Mouse (Mus musculus) embryonic facial prominence, embryonic 10.5 days (tissue): ENCODE measurements around the gene Uggt1. TPM values are rescaled to one million over a fixed set of nuclear protein-coding genes. Genes with fewer than 3 reads are reported as not detected.

Source experiments
- DNase-seq: peaks from one replicate; pipeline ENCODE4 v3.0.0-alpha.2; 2017; ENCODE audit warnings: low spot score
- H3K27ac ChIP-seq: fragments of 300-500 bp; sonication (generic); replicated peaks from 2 replicates; pipeline ENCODE4 v1.5.1; 2016; ENCODE audit warnings: mild to moderate bottlenecking
- H3K27me3 ChIP-seq: fragments of 300-500 bp; sonication (generic); replicated peaks from 2 replicates; pipeline ENCODE4 v1.6.1; 2016; ENCODE audit warnings: low read depth, mild to moderate bottlenecking; ENCODE audit not compliant: poor library complexity, severe bottlenecking
- H3K36me3 ChIP-seq: fragments of 300-500 bp; sonication (generic); replicated peaks from 2 replicates; pipeline ENCODE4 v1.6.1; 2016; ENCODE audit warnings: mild to moderate bottlenecking, moderate library complexity
- H3K4me1 ChIP-seq: fragments of 300-500 bp; sonication (generic); 2 replicates; pipeline ENCODE4 v1.6.1; 2016
- H3K4me3 ChIP-seq: fragments of 300-500 bp; sonication (generic); 2 replicates; pipeline ENCODE4 v1.5.1; 2016; ENCODE audit warnings: mild to moderate bottlenecking, moderate library complexity
- H3K9me3 ChIP-seq: fragments of 300-500 bp; sonication (generic); 2 replicates; pipeline ENCODE4 v1.6.1; 2016; ENCODE audit warnings: mild to moderate bottlenecking
- WGBS: fragments of 180-500 bp; shearing (Covaris S2); methylation state at CpG from one replicate; pipeline ENCODE4 v1.1.7; 2016; 5-methylcytosine and 5-hydroxymethylcytosine counted together
- polyA plus RNA-seq: library from polyadenylated mRNA; unstranded; fragments of >200 nt; fragmentation: Nextera tagmentation; extraction: Ambion mirVana; gene quantifications from 2 replicates; pipeline ENCODE4 v1.2.1, GENCODE M21; 2016

Uggt1 gene
- 44.6 and 51.2 TPM in 2 replicates for polyA plus RNA-seq

DNA sequence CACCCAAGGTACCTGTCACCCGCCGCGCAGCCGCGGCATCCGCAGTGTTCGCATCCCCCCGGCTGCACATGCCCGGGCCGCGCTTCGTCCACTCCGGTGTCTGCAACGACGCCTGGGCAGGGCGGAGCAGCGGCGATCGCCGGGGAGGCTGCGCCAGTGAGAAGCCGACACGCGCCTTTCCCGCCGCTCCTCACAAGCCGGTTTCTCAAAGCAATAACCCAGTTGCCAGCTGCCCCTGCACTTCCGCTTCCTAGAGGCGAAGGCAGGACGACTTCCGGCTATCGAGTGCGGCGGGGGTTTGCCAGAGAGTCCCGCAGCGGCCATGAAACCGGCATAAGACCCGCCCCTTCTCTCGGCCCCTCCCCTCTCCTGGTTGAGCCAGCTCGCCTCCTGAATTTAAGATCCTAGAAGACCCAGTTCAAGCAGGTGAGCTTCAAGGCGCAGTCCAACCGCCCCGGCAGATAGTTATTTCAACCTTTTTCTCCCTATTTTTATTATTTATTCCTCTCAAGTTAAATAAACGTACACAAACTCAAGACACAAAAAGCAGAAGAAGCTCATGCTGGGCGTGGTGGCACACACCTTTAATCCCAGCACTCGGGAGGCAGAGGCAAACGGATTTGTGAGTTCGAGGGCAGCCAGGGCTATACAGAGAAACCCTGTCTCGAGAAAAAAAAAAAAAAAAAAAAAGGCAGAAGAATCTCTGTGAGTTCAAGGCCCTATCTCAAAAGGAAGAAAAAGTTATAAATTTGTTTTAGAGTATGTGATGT lies at the start of gene Uggt1:
Uggt1 (minus strand) TSS at position 663 of the 770 bp plus-strand sequence.
- Histone ChIP-seq H3K27me3 (no peaks in the 10 kb centered on the region), H3K36me3 (no peaks in the 10 kb centered on the region), H3K27ac (peak within 1 kb of the TSS; percentile 88), H3K4me3 (peak within 1 kb of the TSS; percentile 98), H3K4me1 (peaks cover 15% of the 10 kb centered on the region), H3K9me3 (no peaks in the 10 kb centered on the region)
- 3% methylated on average over 49 of the region's 49 CpGs for WGBS
- DNase-seq = peak; percentile 95

DNA sequence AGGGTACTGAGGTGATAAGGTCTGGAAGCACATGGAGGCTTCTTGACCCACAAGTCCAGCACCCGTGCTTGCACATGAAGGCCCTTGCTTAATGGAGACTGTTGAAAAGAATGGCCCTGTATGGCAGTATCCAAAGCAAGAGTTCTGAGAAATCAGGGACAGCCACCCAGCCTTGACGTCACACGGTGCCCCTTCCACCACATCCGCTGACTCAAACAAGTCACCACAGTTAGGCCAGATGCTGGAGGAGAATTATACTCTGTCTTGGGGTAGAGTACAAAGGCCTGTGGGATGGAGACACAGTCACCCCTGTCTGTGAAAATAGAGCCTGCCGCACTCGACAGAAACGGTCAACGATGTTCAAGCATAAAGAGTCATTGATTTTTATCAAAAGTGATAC lies 49.0 kb upstream of the Uggt1 start:
- peaks cover 23% of the 10 kb centered on the region for H3K27me3 ChIP-seq
- DNase-seq = no peak
- H3K9me3 ChIP-seq = no peaks in the 10 kb centered on the region
- H3K27ac ChIP-seq = no peak overlapping the region
- WGBS = 91% methylated on average over 8 of the region's 8 CpGs
- no peaks in the 10 kb centered on the region for H3K4me1 ChIP-seq
- no peaks in the 10 kb centered on the region for H3K36me3 ChIP-seq
- H3K4me3 ChIP-seq = no peak overlapping the region

DNA sequence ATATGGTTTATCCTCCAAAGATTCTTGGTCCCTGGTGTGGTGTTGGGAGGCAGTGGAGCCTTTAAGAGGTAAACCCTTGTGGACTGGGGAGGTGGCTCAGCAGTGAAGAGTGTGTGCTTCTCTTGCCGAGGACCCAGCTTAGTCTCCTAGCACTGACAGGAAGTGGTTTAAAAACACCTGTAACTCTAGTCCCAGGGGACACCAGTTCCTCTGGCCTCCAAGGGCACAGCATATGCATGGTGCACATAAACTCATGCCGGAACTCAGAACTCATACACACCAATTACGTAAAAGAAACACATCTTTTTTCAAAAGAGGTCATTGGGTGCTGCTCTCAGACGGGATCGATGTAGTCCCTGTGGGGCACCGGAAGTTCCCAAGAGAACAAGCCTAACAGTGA lies 37.3 kb upstream of the Uggt1 start:
- DNase-seq = no peak
- H3K9me3 ChIP-seq = no peaks in the 10 kb centered on the region
- no peaks in the 10 kb centered on the region for H3K4me1 ChIP-seq
- H3K27ac ChIP-seq = no peak overlapping the region
- 86% methylated on average over 6 of the region's 6 CpGs for WGBS
- no peaks in the 10 kb centered on the region for H3K27me3 ChIP-seq
- H3K36me3 ChIP-seq = no peaks in the 10 kb centered on the region
- H3K4me3 ChIP-seq = no peak overlapping the region

DNA sequence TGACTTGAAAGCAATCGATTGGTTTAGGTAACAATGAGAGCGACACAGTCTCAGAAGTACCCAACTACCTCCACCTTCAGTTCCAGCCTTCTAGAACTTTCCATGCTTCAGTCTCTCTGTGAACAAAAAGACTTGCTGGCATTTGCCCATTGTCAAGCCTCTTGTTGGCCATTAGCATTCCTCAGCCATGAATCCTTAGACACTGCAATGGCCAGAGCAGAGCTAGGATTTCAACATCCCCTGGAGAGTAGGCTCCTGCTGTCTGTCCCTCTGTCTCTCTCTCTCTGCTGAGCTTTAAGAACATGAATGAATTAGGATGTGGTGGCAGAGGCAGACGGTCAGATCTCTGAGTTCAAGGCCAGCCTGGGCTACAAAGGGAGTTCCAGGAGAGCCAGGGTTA lies 36.4 kb upstream of the Uggt1 start:
- Histone ChIP-seq H3K27me3 (no peaks in the 10 kb centered on the region), H3K4me1 (no peaks in the 10 kb centered on the region), H3K4me3 (no peak overlapping the region), H3K36me3 (no peaks in the 10 kb centered on the region), H3K27ac (no peak overlapping the region), H3K9me3 (no peaks in the 10 kb centered on the region)
- DNase-seq = no peak
- 90% methylated on average over 3 of the region's 3 CpGs for WGBS

DNA sequence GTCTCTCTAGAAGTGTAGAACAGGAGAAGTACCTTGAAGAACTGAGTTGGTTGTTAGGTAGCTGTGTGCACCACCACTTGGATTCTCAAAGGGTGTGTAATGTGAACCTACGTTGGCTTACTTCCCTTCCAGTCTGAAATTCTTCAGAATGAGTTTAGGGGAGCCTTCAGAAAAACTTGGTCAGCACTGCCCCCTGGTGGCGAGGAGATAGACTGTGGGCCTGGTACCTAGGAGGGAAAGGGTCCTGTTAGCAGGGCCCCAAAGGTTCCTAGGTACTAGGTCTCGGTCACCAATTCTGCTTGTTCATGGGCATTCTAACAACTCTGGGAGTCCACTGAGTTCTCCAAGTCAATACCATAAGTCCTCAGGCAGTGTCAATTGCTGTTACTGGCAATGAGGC lies 34.7 kb upstream of the Uggt1 start:
- Histone ChIP-seq H3K36me3 (no peaks in the 10 kb centered on the region), H3K27ac (no peak overlapping the region), H3K4me3 (no peak overlapping the region), H3K27me3 (no peaks in the 10 kb centered on the region), H3K9me3 (no peaks in the 10 kb centered on the region), H3K4me1 (no peaks in the 10 kb centered on the region)
- DNase-seq = peak; percentile 84
- 24% methylated on average over 3 of the region's 3 CpGs for WGBS

DNA sequence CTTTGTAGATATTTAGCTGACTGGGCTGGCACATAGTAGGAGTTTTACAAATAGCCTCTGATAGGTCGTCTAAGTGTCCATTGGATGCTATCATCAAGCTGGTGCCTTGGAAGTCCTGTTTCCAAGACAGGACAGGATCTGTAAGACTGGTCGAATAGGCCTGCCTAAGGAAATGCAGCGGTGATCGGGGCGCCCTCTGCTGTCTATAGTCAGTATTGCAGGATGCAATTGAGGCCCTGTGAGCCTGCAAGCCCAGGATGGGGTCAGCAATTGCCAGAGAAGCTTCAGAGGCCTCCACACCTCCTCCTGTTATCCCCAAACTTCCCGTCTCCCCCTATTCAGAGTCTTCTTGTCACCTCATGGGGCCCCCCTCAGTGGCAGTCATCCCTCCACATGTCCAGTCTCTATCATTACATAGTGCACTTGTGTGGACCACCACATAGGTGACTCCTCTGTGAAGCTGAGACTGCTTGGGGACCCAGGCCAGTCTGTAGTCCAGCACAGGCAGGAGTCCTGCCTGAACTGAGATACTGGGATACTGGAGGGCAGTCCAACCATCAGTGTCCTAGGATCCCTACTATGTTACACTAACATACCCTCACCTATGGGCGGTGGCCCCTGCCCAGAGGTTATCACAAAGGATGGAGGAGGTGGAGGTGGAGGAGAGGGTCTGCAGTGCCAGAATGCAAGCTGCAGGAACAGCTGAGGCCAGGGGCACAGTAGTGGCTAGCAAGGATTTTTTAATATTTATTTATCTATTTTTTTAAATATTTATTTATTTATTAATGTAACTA lies 32.9 kb upstream of the Uggt1 start:
- 19% methylated on average over 7 of the region's 7 CpGs for WGBS
- Histone ChIP-seq H3K36me3 (no peaks in the 10 kb centered on the region), H3K9me3 (no peaks in the 10 kb centered on the region), H3K27ac (no peak overlapping the region), H3K4me1 (peaks cover 9% of the 10 kb centered on the region), H3K27me3 (0 out of 2 replicates have a peak, but pooled peaks cover 1% of the 10 kb centered on the region), H3K4me3 (no peak overlapping the region)
- DNase-seq = peak; percentile 85

DNA sequence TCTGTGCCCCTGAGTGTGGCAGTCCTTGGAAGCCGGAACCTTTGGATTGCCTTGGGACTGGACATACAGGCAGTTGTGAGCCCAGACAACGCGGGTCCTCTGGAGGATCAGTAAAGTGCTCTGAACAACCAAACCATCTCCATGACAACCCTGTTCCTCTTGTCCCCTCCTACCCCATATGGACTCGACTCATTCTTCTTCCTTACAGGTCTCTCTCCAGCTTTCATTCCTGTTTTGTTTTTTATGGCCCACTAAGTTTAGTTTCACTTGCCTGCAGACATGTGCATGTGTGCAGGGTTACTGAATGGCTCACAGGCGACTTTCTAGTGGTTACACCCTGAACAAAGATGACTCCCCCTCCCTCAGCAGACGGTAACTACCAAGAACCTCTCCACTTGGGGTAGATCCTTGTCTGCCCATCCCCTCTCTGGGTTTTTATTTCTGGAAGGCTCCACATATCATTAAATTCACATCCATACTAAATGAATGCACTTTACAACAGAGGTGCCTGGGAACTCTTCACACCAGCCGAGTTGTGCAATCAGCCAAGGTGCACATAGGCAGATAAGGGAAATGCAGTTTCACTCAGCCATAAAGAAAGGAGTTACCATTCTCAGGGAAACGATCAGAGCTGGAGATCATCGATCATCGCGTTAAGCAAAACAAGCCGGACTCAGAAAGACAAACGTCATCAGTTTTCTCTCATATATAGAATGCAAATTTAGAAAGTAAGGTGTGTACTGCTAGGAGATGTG lies 31.3 kb upstream of the Uggt1 start:
- no peak for DNase-seq
- 80% methylated on average over 13 of the region's 13 CpGs for WGBS
- peaks cover 15% of the 10 kb centered on the region for H3K4me1 ChIP-seq
- H3K36me3 ChIP-seq = no peaks in the 10 kb centered on the region
- H3K27ac ChIP-seq = no peak overlapping the region
- H3K4me3 ChIP-seq = no peak overlapping the region
- no peaks in the 10 kb centered on the region for H3K9me3 ChIP-seq
- H3K27me3 ChIP-seq = peaks cover 12% of the 10 kb centered on the region; the same call in 1 of the 2 replicates

DNA sequence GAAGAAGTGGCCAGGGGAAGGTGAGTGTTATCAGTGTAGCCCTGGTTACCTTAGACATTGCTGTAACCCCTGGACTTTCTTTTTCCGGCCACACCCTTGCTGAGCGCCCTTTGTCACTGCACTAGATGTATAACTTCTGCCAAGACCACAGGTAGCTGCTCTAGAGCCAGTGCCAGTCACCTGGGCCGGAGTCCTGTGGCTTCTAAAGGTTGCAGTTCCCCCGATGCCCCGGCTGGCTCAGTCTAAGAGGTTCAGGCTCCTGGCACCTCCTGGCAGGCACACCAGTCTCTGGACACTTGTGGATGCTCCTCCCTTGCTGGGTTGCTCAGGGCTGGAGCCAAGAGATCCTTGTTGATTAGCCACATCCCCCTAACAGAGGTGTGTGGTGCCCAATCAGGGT lies 29.9 kb upstream of the Uggt1 start, which contains the start of gene Neurl3:
Neurl3 (minus strand) TSS at position 225 of the 400 bp plus-strand sequence.
- 91% methylated on average over 5 of the region's 5 CpGs for WGBS
- H3K36me3 ChIP-seq = no peaks in the 10 kb centered on the region
- H3K27me3 ChIP-seq = peaks cover 25% of the 10 kb centered on the region
- no peaks in the 10 kb centered on the region for H3K9me3 ChIP-seq
- H3K4me3 ChIP-seq = no peak within 1 kb of the TSS
- H3K4me1 ChIP-seq = peaks cover 27% of the 10 kb centered on the region
- no peak for DNase-seq
- no peak within 1 kb of the TSS; the same call in 1 of the 2 replicates for H3K27ac ChIP-seq

DNA sequence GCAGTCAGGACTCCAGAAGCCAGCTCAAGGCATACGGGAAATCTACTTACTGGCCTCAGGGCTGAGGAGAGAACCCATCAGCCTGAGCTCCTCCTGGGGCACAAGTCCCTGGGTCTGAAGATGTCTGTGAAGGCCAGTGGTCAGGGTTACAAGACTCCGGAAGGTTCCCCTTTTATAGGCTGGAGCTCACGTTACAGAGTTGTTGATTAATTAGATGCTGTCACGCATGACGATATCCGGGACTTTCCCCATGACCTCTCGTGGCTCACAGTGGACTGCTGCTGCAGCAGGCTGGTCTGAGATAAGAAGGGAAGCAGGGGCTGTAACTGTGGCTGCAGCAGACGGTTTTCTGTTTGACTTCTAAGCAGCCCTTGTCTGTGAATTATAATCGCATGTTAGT lies 28.8 kb upstream of the Uggt1 start:
- Histone ChIP-seq H3K36me3 (no peaks in the 10 kb centered on the region), H3K27ac (peak overlapping the region; percentile 36; the same call in 1 of the 2 replicates), H3K27me3 (peaks cover 37% of the 10 kb centered on the region), H3K4me3 (no peak overlapping the region), H3K4me1 (peaks cover 33% of the 10 kb centered on the region), H3K9me3 (no peaks in the 10 kb centered on the region)
- DNase-seq = peak; percentile 19
- WGBS = 48% methylated on average over 9 of the region's 9 CpGs

DNA sequence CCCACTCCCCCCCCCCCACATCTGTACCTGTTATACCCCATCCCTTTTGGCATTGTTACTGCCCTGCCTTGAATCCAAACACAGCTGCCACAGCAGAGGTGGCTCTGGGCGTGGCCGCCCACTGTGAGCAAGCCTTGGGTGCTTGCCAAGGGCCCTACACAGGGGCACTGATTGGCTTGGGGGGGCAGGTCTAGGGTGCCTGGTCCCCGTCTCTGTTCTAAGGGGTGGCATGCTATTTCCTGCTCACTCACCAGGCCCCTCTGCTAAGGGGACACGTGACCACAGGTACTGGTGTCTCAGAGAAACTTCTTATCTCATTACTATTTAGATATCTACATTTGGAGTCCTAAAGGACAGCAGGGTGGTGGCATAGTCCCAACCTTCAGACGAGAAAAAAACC lies 28.0 kb upstream of the Uggt1 start:
- no peaks in the 10 kb centered on the region for H3K9me3 ChIP-seq
- H3K27me3 ChIP-seq = peaks cover 39% of the 10 kb centered on the region
- no peak overlapping the region for H3K27ac ChIP-seq
- no peaks in the 10 kb centered on the region for H3K36me3 ChIP-seq
- no peak overlapping the region for H3K4me3 ChIP-seq
- DNase-seq = no peak
- H3K4me1 ChIP-seq = peaks cover 33% of the 10 kb centered on the region
- WGBS = 85% methylated on average over 5 of the region's 5 CpGs

DNA sequence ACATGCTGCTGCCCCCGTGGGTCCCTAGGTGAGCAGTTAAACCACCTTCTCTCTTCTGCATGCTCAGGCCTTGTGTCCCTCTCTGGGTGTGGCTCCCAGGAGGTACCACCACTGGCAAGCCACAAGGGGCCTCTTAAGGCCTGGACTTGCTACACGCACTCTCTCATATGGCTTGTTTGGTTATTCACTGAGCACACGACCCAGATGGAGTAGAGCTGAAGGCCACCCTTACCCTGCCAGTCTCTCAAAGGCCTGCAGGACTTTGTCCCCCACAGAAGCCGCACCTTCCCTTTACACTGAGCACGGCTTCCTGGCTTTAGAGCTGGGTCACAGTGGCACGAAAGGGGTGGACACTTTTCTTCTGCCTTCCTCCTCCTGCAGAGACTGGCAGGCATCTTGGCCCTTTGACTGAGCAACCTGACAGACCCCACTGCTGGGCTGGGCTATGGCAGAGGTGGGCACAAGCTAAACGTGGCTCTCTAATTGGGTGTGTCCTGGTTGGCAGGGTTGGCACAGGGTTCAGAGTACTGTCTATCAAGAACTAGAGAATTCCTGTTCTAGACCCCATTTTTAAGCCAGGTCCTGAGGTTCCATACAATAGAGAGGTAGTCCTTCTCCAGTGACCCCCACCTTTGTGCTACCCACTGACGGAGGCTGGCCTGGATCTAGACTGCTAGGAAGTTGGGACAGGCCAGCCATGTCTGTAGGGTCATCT lies 27.2 kb upstream of the Uggt1 start:
- Histone ChIP-seq H3K4me1 (peaks cover 33% of the 10 kb centered on the region), H3K27ac (peak overlapping the region; percentile 57; the same call in 1 of the 2 replicates), H3K27me3 (peaks cover 39% of the 10 kb centered on the region), H3K4me3 (no peak overlapping the region), H3K36me3 (no peaks in the 10 kb centered on the region), H3K9me3 (no peaks in the 10 kb centered on the region)
- 76% methylated on average over 8 of the region's 8 CpGs for WGBS
- DNase-seq = no peak

DNA sequence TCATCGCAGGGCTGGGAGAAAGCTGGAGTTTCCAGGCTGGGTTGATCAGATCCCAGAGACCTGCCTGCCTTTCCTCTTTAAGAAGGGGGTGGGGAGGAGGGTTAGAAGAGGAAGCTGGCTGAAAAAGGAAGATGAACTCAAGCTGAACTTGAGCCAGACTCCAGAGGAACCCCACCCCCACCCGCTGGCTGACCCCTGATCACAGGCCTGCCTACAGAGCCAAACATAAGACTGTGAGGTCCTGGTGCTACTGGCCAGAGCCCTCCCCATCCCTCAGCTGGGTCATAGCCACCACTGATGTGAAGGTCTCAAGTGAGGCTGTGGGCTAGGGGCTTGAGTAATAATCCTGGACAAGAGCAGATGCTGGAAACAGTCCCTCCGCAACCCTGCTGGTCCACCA lies 26.1 kb upstream of the Uggt1 start:
- Histone ChIP-seq H3K27me3 (peaks cover 39% of the 10 kb centered on the region), H3K4me3 (no peak overlapping the region), H3K36me3 (no peaks in the 10 kb centered on the region), H3K27ac (peak overlapping the region; percentile 57), H3K9me3 (no peaks in the 10 kb centered on the region), H3K4me1 (peaks cover 33% of the 10 kb centered on the region)
- DNase-seq = peak; percentile 59
- 53% methylated on average over 3 of the region's 3 CpGs for WGBS
